Mouse (Mus musculus) macrophage (primary cell): ENCODE results near the gene Tmem189. TPM values are rescaled to one million over a fixed set of nuclear protein-coding genes. Genes with fewer than 3 reads are reported as not detected.

Source experiments
- H3K27ac ChIP-seq: fragments of 350-480 bp; formaldehyde crosslinking; 2 replicates; pipeline ENCODE4 v1.9.0; 2021
- H3K36me3 ChIP-seq: fragments of 350-480 bp; formaldehyde crosslinking; 2 replicates; pipeline ENCODE4 v1.9.0; 2021; ENCODE audit errors: inconsistent target
- H3K4me3 ChIP-seq: fragments of 350-480 bp; formaldehyde crosslinking; 2 replicates; pipeline ENCODE4 v1.9.0; 2021; ENCODE audit errors: inconsistent target
- H3K79me2 ChIP-seq: fragments of 350-480 bp; formaldehyde crosslinking; 2 replicates; pipeline ENCODE4 v1.9.0; 2021; ENCODE audit errors: inconsistent target
- WGBS: methylation state at CpG from one replicate; pipeline ENCODE4 v1.1.7; 2026; ENCODE audit warnings: inconsistent platforms; ENCODE audit not compliant: missing documents; 5-methylcytosine and 5-hydroxymethylcytosine counted together
- polyA plus RNA-seq: library from polyadenylated mRNA; stranded (reverse); fragments of 250-400 nt; gene quantifications from 3 replicates; pipeline ENCODE4 v1.2.4, GENCODE M21; 2018; ENCODE audit warnings: inconsistent platforms

The Tmem189 gene
- polyA plus RNA-seq, 1 experiment from 2014 or later, result 276 TPM

DNA sequence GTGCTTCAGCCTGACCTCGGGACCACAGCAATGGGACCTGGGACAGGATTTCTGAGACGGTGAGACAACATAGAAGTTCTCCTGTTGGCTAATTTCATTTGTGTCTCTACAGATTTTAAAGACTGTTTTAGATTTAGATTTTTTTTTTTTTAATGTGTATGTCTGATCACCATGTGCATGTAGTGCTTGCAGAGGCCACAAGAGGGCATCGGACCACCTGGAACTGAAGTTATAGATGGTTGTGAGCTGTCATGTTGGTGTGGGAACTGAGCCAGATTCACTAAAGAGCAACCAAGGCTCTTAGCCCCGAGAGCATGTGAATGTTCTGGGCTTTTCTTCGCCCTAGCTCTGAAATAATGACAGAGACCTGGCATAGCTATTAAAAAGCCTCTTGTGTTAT is 9.0 kb downstream of the Tmem189 start:
- Histone ChIP-seq H3K36me3 (no peaks in the 10 kb centered on the region), H3K4me3 (no peak overlapping the region), H3K27ac (no peak overlapping the region), H3K79me2 (no peaks in the 10 kb centered on the region)
- WGBS, result 32% methylated on average over 5 of the region's 5 CpGs

DNA sequence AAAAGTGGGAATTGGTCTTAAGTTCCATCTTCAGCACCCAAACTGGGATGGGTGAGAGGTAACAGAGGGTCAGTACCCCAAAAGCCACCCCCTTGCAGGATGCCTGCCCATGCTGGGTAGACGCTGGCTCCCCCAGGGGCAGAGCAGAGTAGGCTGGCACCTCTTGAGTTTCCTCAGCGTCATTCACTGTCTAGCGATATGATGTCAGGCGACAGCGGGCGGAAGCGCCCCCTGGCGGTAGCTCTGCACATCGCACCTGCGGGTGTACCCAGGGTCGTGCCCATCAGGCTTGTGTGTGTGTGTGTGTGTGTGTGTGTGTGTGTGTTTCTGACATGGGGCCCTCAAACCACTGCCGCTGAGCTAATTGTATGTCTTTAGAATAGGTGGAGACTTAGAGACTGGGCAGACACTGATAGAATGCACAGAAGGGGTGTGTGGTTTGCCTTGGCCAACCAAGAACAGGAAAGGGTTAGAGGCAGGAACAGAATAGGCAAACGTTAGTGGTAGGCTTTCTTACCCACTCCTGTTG is 9.7 kb downstream of the Tmem189 start:
- Histone ChIP-seq H3K79me2 (no peaks in the 10 kb centered on the region), H3K27ac (no peak overlapping the region), H3K36me3 (no peaks in the 10 kb centered on the region), H3K4me3 (no peak overlapping the region)
- 1% methylated on average over 13 of the region's 13 CpGs for WGBS

DNA sequence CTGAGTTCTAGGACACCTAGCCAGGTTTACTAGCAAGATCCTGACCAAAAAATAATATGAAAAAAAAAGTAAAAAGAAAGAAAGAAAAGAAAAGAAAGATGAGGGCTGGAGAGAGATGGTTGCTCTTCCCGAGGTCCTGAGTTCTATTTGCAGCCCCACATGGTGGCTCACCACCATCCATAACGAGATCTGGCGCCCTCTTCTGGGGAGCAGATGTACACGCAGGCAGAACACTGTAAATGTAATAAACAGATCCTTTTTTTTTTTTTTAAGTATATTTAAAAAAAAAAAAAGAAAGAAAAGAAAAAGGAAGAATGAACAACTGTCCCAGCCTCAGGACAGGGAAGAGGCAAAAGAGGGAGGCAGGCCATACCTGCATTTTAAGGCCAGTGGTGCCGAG is 11.0 kb downstream of the Tmem189 start:
- no peaks in the 10 kb centered on the region for H3K36me3 ChIP-seq
- no peak overlapping the region for H3K4me3 ChIP-seq
- no peak overlapping the region for H3K27ac ChIP-seq
- WGBS, result 59% methylated on average over 5 of the region's 5 CpGs
- H3K79me2 ChIP-seq, result no peaks in the 10 kb centered on the region

DNA sequence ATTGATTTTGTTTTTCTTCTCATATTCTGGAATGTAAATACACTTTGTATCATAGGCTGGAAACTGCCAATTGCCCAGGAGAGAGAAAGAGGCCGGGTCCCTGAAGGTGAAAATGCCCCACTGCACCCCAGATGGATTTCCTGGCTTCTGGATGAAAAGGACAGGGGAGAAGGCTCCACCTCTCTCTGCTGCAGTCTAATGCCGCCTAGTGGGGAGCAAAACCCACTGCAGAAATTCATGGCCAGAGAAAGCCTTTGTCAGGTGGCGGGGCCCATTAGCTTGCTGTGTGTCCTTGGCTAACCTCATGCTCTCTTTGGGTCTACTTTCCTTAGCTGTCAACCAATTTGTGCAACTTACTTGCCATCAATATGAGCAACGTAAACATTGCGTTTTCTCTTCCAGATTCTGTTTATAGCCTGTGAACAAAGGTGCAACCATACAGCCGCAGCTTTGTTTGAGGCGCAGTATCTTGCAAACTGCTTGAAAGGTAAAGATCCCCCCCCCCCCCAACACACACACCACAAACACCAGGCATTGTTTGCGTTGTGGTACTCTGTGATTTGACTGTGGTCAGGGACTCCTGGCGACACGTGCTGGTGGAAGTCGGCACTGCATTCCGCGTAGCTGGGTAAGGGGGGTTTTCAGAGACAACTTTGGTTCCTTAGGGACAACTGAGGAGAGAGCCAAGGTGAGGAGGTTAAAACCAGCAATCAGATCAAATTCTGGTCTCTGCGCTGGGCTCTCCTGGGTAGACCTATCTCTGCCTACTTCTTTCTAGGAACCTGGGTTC is 14.3 kb downstream of the Tmem189 start:
- H3K27ac ChIP-seq, result no peak overlapping the region
- 67% methylated on average over 11 of the region's 14 CpGs for WGBS
- no peak overlapping the region for H3K4me3 ChIP-seq
- no peaks in the 10 kb centered on the region for H3K79me2 ChIP-seq
- H3K36me3 ChIP-seq, result no peaks in the 10 kb centered on the region

DNA sequence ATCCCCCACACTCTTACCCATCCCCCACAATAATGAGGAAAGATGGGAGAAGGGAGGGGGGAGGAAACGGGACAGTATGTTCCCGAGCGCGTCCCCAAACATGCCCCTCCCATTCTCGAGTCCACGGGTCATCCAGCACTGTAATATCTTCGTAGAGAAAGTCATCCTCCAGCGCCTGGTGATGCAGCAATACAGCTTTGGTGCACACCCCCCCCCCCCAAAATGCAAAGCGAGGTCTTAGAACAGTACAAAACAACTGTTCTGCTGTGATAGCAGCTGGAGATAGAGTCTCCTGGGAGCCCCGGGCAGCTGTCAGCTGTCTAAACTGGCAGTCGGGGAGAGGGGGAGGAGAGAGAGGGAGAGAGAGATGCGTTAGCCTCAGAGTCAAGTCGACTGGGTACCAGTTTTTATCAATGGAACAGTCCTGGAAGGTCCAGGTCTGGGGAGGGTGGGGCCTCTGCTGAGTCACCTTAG is 17.4 kb downstream of the Tmem189 start:
- Histone ChIP-seq H3K27ac (no peak overlapping the region), H3K4me3 (no peak overlapping the region)
- WGBS, result 63% methylated on average over 12 of the region's 13 CpGs

DNA sequence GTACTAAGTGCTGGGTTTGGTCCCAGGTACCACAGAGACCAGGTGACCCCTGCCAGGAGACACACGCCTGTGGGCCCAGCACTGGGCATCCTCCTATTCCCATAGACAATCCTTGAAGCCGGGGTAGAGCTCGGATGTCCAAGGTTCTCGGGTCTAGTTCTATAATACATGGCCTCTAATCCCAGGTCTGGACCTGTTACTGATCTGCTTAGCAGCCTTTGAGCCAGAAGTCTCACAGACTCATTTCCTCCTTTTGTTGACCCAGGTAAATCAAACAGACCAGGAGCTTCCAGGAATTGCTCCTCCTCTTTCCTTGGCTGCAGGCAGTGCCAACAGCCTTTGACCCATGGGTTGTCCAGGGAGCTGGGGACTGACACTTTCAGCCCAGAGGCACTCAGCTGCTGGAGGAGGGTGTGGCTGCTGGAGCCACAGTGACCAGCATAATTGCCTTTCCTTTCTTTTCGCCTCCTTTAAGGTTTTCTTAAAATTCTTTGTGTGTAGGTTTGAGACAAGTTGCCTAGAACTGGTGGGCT is 18.5 kb downstream of the Tmem189 start:
- Histone ChIP-seq H3K4me3 (no peak overlapping the region), H3K36me3 (no peaks in the 10 kb centered on the region), H3K79me2 (no peaks in the 10 kb centered on the region), H3K27ac (no peak overlapping the region)
- WGBS, result 91% methylated on average over 5 of the region's 5 CpGs

More for the DNA sequence above, 17.4 kb downstream of the Tmem189 start:
- no peaks in the 10 kb centered on the region for H3K79me2 ChIP-seq
- H3K36me3 ChIP-seq, result no peaks in the 10 kb centered on the region

DNA sequence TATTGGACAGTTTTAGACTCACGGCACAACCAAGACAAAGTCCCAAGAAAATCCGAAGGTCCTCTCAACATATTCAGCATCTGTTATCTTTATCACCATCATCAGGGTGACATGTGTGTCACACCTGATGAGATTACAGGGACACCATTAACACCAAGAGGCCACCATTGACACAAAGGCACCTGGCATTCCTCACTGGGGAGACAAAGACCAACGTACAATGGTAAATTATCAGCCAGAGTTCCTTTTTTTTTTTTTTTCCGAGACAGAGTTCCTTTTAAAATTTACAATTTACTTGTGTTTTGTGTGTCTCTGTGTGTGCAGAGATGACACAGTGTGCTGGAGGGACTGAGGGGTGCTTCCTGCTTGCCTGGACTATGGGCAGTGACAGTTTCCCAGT is 20.2 kb downstream of the Tmem189 start:
- Histone ChIP-seq H3K4me3 (no peak overlapping the region), H3K27ac (no peak overlapping the region), H3K79me2 (no peaks in the 10 kb centered on the region), H3K36me3 (no peaks in the 10 kb centered on the region)
- WGBS, result 79% methylated on average over 4 of the region's 4 CpGs

DNA sequence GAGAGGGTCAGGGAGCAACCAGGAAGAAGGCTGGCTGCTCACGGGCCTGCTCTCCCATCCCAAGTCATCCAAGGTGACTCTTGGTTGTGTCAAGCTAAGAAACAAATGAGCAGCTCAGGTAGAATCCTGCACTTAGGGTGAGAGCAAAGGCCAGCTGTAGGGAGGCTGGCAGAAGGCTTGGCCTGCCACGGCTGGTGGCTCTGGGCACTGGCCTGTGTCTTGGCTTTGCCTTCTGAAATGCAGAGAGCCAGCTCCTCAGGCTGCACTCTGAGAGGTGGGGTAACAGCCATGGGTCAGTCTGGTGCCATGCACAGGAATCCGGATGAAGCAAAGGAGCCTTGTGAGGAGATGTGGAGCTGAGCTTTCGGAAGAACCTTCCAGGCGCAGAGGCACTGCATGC is 21.2 kb downstream of the Tmem189 start:
- 95% methylated on average over 4 of the region's 5 CpGs for WGBS
- no peak overlapping the region for H3K27ac ChIP-seq
- no peaks in the 10 kb centered on the region for H3K36me3 ChIP-seq
- H3K79me2 ChIP-seq, result no peaks in the 10 kb centered on the region
- H3K4me3 ChIP-seq, result no peak overlapping the region

DNA sequence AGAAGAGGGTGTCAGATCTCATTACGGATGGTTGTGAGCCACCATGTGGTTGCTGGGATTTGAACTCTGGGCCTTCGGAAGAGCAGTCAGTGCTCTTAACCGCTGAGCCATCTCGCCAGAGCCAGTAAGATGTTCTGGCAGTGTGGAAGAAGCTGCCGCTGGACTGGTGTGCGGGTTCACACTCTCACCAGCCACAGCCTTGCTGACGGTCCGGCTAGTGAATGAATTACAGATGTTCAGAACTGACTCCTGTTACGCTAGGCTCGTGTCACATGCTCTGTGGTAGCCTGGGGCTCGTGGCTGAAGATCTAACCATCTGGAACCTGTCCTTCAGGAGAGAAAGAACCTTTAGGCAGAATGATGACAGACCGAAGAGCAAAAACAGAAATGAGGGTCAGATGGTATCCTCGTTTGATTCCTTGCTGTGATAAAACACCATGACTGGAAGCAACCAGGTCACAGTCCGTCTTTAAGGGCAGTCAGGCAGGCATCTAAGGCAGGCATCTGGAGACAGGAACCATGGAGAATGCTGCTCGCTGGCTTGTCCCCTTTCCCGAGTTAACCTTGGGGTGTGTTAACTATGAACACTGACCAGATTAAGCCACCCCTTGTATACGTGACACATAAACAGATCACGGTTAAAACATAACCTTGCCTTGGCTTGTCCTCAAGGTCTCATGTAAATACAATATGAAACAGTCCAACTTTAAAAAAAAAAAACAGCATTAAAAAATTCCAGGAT is 23.5 kb downstream of the Tmem189 start:
- Histone ChIP-seq H3K27ac (no peak overlapping the region), H3K79me2 (peaks cover under 1% of the 10 kb centered on the region), H3K4me3 (no peak overlapping the region), H3K36me3 (no peaks in the 10 kb centered on the region)
- 96% methylated on average over 17 of the region's 18 CpGs for WGBS

DNA sequence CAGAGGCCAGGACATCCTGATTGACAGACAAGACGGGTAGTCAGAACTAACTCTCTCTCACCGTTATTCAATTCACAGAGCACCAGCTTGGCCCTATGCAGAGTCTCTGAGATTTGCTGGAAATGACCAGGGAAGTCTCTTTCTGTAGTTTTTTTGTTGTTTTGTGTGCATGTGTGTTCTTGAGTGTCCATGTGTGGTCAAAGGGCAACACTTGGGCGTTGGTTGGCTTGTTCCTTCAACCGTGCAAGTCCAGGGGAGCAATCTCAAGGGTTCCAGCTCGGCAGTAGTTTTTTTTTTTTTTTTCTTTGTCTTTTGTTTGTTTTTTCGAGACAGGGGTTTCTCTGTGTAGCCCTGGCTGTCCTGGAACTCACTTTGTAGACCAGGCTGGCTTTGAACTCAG is 26.9 kb downstream of the Tmem189 start:
- peaks cover 35% of the 10 kb centered on the region for H3K79me2 ChIP-seq
- 80% methylated on average over 6 of the region's 6 CpGs for WGBS

DNA sequence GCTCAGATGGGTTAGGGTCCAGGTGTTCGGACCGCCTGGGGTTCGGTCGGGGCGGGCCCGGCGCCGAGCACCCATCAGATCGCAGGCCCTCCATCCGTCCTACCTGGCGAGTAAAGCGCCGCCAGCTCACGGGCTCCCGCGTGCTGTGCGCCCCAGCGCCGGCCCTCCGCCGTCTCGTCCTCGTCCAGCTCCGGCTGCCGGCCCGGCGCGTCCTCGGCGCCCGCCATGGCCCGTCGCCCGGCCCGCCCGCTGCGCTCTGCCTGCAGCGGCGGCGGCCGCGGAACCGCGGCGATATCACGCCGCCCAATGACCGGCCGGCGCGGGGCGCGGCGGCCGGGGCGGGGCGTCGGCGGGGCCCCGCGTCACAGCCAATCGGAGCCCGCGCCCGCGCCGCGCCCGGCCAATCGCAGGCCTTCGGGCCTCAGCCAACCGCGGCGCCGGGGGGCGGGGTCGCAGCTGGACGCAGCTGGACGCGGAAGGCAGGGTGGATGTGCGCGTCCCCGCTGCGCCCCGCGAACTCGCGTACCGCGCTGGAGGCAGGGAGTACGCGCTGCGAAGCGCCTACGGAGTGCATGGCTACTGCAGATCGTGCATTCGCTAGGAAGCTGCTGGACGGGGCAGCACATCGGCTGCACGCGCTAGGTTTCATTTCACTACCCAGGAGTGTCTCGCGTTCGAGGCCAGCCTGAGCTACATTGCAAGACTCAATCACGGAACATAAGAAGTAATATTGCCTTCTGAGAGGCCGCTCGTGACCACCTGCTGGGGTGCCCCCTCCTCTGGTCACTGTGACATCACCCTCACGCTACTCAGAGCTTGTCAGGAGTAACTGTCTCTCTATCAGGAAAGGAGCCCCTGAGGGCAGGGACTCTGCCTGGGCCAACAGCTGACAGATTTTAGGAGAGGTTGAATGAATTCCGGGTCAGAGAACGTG is 28.1 kb downstream of the Tmem189 start, which contains the start of gene Gm20431:
Gene Gm20431 (minus strand): TSS at position 227 of the 934 bp plus-strand sequence.
- H3K27ac ChIP-seq, result peak within 1 kb of the TSS; percentile 97
- H3K79me2 ChIP-seq, result peaks cover 43% of the 10 kb centered on the region
- no peaks in the 10 kb centered on the region for H3K36me3 ChIP-seq
- H3K4me3 ChIP-seq, result peak within 1 kb of the TSS; percentile 99
- under 1% methylated on average over 85 of the region's 110 CpGs for WGBS

More for the DNA sequence above, 26.9 kb downstream of the Tmem189 start:
- H3K4me3 ChIP-seq, result no peak overlapping the region
- no peaks in the 10 kb centered on the region for H3K36me3 ChIP-seq
- no peak overlapping the region for H3K27ac ChIP-seq

DNA sequence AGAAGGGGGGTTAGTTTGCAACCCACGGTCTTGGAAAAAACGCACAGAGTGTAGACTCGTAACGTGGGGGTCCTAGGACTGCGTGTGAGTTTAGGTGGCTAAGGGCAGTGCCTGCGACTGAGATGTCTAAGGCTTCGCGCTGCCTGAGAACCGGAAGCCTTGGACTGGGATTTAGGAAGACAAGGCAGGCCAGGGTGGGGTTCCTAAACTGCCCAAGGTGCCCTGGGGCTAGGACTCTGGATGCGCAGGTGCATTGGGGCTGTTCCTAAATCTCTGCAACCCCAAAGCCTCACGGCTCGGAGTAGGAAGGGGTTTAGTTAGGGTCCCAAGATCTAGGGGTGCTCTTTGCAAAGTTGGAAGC is 29.0 kb downstream of the Tmem189 start:
- no peaks in the 10 kb centered on the region for H3K36me3 ChIP-seq
- H3K27ac ChIP-seq, result peak overlapping the region; percentile 97
- peaks cover 52% of the 10 kb centered on the region for H3K79me2 ChIP-seq
- H3K4me3 ChIP-seq, result peak overlapping the region; percentile 99
- 3% methylated on average over 12 of the region's 12 CpGs for WGBS

DNA sequence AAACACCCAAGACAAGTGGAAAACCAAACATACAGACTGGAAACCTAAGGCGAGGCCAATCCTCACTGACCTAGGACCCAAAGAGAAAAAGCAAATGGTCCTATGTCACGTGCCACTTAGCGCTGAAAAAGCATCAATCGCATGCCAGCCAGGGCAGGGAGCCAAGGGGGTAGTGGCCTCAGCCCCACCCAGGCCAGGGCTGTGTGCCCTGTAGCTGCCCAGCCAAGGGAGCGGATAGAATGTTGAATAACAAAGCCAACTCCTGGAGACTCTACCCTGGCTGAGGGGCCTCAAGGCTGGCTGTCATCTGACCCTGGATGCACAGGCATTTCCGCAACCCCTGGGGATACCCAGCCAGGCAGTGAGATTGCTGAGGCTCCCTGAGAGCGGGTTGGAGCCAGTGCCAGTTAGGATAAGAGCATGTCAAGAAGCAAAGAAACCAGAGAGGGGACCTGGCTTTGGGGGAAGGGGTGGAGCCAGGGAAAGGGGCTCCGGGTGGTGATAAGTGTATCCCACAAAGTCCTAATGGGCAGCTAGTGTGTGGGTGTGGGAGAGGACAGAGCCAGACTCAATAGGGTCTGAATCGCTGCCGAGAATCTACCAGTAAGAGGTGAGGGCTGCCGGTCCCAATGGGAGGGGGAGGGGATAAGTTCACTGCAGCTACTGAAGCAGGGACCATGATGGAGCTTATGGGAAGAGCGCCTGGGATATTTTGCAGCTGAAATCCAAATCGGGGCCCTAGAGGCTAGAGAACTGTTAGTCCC is 29.6 kb downstream of the Tmem189 start:
- Histone ChIP-seq H3K36me3 (0 out of 2 replicates have a peak, but pooled peaks cover 1% of the 10 kb centered on the region), H3K27ac (peak overlapping the region; percentile 97), H3K4me3 (peak overlapping the region; percentile 99), H3K79me2 (peaks cover 58% of the 10 kb centered on the region)
- WGBS, result 47% methylated on average over 13 of the region's 13 CpGs
